Mouse (Mus musculus) right cerebral cortex, postnatal 25 days (tissue): ENCODE measurements around the gene Dedd2.

Experiments used
- DNase-seq: peaks from one replicate; pipeline ENCODE4 v3.0.0; 2022

Gene Dedd2

DNA sequence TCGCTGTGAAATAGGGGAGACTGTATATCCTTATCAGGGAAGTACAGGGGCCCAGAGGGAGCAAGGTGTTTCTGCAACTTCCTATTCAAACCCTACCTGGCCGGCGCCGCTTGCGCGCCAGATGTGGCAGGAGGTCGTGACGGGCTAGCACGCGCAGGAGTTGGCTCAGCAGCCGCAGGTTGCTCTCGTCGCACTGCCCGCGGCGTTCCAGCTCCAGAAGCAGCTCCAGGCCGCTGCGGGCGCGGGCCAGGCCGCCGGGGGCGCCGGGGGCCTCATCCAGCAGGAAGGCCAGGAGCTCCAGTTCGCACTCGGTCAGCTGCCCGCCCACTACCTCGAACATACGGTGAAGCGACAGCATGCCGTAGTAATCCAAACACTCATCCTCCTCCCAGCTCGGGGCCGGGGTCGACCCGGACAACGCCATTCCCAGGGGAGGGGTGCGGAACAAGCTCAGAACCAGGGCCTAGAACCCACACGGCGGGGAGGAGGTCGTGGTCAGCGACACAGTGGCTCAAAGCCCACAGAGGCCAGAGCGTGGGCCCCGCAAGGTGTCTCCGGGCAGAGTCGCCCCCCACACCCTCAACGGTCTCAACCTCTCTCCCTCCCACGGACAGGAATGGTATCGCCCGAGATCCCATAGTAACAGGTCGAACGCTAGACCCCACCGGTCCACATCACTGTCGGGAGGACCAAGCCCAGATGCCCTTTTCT lies 1.6 kb downstream of the Dedd2 start:
- peak; percentile 44 for DNase-seq

DNA sequence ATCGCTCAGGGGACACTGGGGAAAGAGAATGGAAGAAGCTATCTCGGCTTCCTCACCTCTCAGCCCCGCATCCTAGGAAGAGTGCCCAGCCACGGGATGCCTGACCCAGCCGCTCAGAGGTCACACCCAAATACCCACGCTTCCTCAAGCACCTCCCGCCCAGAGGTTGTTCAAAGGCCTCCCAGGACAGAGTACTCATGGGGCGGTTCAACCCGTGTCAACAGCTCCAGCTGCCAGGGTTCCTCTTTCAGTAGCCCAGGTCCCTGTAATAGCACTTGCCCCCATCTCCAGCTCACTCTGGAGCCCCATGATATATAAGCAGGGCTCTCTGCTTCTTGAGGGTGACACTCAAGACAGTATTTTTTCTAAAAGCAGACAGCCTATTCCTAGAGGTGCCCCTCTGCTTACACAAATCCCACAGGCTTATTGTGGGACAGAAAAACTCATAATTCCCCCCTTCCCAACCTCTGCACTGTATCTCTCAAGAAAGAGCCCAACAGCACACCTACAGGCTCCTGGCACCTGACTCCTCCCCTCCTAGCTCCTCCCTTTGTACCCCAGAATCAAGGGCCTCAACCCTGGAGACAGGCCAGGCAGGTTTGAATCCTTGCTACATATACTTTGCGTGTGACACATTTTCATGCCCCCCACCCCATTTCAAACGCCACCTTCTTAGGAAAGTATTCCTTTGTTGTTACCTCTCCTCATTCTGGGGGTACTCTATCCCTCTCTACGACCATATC lies 2.6 kb downstream of the Dedd2 start:
- no peak for DNase-seq

- no peak for DNase-seq
Observed at GRCm38 (mm10) chr7:25214172-25214571, 6.2 kb downstream of the Dedd2 start.

- DNase-seq = no peak
Observed at GRCm38 (mm10) chr7:25213099-25213498, 7.3 kb downstream of the Dedd2 start.

DNA sequence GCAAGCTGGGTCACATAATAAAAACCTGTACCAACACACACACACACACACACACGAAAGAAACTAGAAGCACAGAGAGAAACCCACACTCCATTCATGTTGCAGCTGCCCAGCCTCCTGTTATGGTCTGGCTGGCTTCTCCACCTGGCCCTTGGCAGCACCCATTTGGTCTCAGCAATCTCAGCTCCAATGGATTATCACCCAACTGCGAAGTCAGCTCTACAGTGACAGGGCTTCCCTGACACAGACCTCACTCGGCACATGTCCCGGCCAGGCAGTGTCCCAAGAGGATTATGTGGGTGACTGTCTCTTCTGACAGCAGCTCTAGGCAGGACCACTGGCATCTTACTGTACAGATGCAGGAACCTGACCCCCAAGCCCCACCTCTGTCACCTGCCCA lies 9.9 kb downstream of the Dedd2 start:
- no peak for DNase-seq

GRCm38 (mm10) chr7:25209161-25209622 lies 11.2 kb downstream of the Dedd2 start:
- no peak for DNase-seq

DNA sequence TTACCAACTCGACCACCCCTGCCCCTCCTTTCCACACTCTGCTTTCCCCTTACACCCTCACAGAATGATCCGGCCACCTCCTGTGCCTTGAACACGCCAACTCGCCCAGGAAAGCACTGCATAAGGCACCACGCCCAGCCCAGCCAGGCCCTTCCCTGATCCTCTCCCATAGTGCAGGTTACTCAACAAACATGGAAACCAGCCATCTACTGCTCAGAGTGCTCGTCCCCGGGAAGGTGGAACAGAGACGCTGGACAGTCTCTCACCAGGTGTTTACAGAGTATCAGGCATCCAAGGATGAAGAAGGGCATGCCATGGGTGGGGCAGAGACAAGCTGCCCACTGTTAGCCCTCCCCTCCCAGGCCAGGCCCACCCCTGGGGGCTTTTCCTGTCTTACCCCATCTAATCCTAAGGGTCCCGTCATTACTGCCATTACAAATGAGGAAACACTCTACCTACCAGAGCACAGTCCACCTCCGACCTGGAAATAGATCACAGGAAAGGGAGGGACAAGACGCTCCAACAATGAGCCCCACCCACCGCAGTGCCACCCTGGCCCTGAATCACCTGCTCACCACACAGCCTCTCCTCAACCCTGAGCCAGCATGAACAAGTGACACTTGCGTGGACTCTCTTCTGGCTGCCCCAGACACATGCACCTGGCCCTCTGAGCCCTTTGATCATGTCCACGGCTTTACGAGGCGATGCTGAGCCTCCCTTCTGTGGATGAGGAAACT lies 14.2 kb downstream of the Dedd2 start:
- DNase-seq = no peak

- no peak for DNase-seq
Observed at GRCm38 (mm10) chr7:25205355-25206093, 14.9 kb downstream of the Dedd2 start.

GRCm38 (mm10) chr7:25203624-25204023 lies 16.8 kb downstream of the Dedd2 start:
- no peak for DNase-seq

DNA sequence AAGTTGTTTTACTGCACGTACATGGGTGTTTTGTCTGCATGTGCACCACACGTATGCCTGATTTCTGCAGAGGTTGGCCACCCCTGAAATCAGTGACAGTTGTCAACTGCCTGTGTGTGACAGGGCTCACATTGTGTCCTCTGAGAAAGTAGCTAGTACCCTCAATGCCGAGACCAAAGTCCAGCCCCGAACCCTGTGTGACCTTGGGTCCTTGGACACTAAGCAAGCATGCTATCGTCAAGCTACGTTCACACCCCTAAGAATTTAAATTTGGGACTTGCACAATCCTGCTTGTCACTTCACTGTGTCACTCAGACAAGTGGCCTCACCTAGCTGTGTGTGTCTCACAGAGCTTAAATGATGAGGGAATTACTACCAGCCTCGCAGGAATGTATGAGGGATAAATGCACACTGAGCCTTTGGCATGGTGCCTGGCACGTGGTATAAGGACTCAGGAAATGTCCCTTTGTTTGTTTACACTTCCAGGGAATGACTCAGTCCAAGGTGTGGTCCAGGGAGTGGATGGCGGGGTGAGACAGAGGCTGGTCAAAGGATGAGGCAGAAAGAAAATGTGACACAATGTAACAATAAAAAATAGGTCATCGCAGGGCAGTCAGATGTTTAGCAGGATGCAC lies 22.9 kb downstream of the Dedd2 start:
- DNase-seq = no peak

DNA sequence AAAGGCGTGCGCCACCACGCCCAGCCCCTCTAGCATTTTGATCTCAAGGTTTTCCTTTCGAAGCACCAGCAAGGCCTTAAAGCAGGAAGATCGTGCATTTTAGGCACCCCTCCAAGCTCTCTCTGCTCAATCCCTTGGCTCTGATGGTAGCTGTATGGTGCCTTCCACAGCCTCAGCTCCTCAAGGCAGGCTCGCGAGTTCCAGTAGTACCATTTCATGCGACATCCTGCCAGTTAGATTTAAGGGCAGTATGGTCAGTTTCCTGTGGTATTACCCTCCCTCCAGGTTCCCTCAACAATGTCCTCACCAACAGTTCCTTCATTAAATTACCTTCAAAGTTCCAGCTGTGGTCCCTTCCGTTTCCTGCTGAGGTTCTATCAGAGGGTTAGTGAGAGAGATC lies 24.3 kb downstream of the Dedd2 start:
- no peak for DNase-seq

DNA sequence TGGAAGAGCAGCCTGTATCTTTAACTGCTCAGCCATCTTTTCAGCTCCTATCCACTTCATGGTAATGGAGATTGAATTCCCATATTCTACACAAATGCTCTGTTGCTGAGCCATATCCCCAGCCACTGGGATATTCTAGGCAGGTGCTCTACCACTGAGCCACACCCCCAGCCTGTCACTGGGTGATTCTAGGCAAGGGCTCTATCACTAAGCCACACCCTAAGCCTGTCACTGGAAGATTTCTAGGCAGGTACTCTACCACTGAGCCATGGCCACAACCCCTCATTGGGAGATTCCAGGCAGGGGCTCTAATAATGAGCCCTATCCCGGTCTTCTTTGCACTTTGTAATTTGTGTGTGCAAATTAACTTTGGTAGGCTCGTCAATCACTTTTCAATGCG lies 25.3 kb downstream of the Dedd2 start:
- DNase-seq = no peak

- no peak for DNase-seq
Observed at GRCm38 (mm10) chr7:25192110-25192509, 28.3 kb downstream of the Dedd2 start.

DNA sequence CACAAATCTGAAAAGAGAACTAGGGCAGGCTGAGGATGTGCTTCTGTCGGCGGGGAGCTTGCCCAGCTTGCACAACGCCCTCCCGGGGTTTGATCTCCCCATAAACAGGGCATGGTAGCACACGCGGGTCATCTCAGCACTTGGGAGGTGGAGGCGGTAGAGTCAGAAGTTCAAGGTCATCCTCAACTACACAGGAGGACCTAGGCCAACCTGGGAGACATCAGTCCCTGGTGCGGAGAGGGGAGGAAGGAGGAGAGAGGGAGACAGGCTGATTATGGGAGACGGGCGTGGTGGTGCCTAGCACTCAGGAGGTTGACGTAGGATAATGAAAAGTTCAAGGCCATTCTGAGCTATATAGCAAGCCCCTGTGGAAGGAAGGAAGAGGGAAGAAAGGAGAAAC lies 29.6 kb downstream of the Dedd2 start:
- DNase-seq = no peak

DNA sequence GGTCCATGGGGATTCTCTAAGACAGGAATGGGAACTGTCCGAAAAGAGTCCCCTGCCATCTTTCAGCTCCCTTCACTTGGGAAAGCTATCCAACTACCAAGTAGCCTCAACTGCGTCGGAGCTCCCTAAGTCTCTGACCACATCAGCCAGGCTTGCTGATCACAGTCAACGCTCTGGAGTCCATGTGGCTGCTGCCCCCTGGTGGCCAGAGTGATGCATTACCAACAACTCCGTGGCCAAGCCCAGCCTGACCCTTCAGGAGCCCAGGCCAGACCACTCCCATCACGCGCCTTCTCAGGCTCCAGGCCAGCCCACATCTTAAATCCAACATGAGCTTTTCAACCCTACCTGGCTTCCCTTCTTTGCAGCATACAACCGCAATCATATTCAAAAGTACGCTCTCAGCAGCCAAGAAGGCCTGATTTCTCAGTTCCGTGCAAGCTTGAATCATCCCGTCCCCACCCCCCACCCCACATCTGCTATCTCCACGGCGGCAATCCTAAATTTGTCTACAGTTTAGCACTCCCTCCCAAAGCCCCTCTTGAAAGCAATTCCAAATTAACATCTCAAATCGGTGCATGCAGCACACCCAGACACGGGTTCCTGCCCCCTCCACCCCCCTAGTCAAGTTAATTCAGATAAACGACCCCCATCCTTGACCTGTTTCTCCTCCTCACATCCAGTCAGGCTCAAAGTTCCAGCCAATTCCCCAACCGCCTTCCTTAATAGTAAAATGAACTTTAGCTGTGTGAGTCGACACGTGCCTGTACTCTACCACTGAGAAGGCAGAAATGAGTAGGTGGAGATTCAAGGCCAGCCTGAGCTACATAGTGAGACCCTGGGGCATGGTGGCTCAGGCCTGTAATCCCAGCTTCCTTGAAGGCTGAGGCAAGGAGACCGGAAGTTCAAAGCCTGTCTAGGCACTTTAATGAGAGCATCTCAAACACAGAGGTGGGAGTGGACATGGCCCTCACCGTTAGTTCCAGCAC lies 32.5 kb downstream of the Dedd2 start:
- DNase-seq = peak; percentile 85

- DNase-seq = no peak
Observed at GRCm38 (mm10) chr7:25184091-25184490, 36.3 kb downstream of the Dedd2 start.

DNA sequence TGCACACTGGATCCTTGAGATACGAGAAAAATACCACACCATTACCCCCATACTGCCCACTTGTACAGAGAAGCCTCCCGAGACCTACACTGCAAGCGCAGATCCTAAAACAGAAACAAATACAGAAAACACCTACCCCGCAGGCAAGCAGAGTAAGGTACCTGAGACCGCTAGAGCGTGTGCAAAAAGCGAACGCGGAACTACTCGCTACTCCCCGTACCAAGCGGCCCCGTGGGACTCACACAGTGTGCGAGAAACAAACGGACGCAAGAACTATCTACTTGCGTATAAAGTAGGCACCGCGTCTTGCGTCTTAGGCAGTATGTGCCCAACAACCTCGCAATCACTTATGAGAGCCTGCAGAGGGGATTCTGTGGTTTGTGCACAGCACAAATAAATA lies 38.6 kb downstream of the Dedd2 start:
- DNase-seq = no peak

- peak; percentile 33 for DNase-seq
Observed at GRCm38 (mm10) chr7:25181331-25181790, 39.1 kb downstream of the Dedd2 start.

DNA sequence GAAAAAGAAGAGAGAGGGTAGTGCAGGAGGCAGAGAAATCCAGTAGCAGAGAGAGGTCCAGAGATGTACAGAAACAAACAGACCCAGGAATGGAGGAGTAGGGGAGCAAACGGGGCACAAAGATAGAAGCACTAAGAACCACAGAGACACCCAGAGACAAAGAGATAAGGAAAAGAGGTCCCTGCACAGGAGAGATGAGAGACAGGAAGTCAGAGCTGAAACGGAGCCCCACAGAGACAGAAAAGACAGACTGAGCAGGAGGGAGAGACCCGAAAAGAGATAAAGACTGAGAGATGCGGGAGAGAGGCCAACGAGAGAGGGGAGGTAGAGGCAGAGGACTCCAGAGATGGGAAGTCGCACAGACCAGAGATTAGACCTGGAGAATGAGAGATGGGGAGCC lies 39.9 kb downstream of the Dedd2 start:
- DNase-seq = no peak

DNA sequence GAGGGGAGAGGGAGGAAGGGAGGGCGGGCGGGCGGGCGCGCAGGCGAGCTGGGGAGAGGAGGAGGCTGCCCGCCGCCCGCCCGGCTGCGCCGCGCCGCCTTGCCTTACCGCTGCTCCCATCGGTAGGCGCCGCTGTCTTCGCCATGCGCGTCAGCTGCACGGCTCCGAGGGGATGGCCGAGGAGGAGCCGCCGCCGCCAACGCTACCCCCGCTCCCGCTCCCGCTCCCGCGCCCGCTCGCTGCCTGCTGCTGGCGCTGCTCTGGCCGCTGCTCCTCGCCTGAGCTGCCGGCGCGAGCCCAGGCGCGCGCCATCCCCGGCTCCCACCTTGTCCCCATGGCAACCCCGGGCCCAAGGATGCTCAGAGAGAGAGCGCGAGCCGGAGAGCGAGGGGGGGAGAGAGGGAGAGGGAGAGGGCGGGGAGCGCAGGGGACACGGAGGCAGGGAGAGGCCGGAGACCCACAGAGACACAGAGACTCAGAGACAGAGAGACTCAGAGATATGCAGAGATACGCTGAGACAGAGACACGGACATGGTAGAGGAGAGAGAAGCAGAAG lies 40.7 kb downstream of the Dedd2 start, which contains the start of gene Pou2f2:
TSS of gene Pou2f2 (minus strand) at position 121 of the 556 bp plus-strand sequence.
- DNase-seq = peak; percentile 93
